Mouse (Mus musculus): ENCODE results near the gene Ier5.

- TF ChIP-seq POLR2A (IDR thresholded peaks at IDR 0.05; ENCODE audit: insufficient read depth, low read depth, low read length) = no peak
- TF ChIP-seq CTCF (IDR thresholded peaks at IDR 0.05) = no peak
These were observed 4.6 kb upstream of the Ier5 start for GRCm38 (mm10) chr1:155103991-155104390.
